Mouse (Mus musculus): ENCODE data around the gene Hmgcs2. TPM values are rescaled to one million over a fixed set of nuclear protein-coding genes. Genes with fewer than 3 reads are reported as not detected.

Gene Hmgcs2
- total and polyA plus RNA-seq, 2 experiments, result 765 to 1,077 TPM

DNA sequence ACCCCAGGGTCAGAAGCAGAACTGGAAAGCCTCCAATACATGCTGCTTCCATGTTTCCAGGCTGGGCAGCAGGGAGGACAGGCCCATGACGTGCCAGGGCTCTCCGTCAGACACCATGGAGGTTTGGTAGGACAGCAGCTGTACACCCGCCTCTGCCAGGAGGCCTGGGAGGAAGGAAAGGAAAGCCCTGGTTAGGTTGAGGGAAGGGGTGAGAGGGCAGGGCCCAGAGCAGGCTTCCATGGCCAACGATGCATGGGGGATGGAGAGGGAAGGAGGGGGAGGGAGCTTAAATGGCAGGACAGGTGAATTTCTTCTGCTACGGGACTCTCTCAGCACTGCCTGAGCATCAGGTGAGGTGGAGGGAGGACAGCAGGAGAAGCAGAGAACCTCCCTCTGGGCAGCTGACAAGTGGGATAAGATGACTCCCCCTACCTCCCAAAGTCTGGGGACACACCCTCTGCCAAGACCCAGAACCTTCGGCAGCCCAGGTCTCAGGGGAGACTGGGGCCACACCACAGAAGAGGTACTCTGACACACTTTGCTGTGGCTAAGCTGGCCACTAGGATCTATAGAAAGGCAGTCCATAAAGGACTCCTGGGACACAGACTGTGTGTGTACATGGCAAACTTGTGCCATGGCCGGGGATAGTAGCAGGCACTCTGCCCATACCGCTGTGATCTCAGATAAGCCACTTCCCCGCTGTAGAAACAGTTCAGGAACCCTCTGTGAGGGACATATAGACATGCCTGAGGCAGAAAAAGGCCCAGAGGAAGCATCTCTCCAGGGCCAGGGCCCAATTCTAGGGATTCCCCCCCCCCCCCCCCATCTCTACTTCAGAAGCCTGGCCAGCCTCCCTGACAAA, 33.3 kb downstream of the Hmgcs2 start:
- Histone ChIP-seq H3K36me3 (ENCODE audit: control insufficient read depth, insufficient read depth, low read length) (peaks cover 10% of the 10 kb centered on the region), H3K27me3 (ENCODE audit: control insufficient read depth, insufficient read depth, low read length) (no peaks in the 10 kb centered on the region), H3K4me3 (ENCODE audit: insufficient read depth, low read depth, low read length) (no peak overlapping the region), H3K9ac (ENCODE audit: low read depth, low read length) (no peak overlapping the region), H3K27ac (replicated peaks; ENCODE audit: insufficient read depth, low read depth, low read length) (no peak overlapping the region), H3K4me1 (ENCODE audit: control insufficient read depth, insufficient read depth, low read length) (no peaks in the 10 kb centered on the region), H3K79me2 (ENCODE audit: control insufficient read depth, insufficient read depth, low read length) (no peaks in the 10 kb centered on the region)
- peak; percentile 10 for DNase-seq (ENCODE audit: extremely low read depth, low read depth, low spot score)
- WGBS, result 46% methylated on average over 9 of the region's 9 CpGs
- TF ChIP-seq POLR2A (IDR thresholded peaks at IDR 0.05; ENCODE audit: extremely low read depth, insufficient read depth, low read length), result no peak
- no peak for TF ChIP-seq CTCF (IDR thresholded peaks at IDR 0.05; ENCODE audit: low read depth, low read length)

GRCm38 (mm10) chr3:98315181-98315580, 34.9 kb downstream of the Hmgcs2 start:
- no peaks in the 10 kb centered on the region for H3K36me3 ChIP-seq (ENCODE audit: control insufficient read depth, insufficient read depth, low read length)
- no peak overlapping the region for H3K27ac ChIP-seq (replicated peaks; ENCODE audit: insufficient read depth, low read depth, low read length)
- H3K4me3 ChIP-seq (ENCODE audit: insufficient read depth, low read depth, low read length), result no peak overlapping the region
- no peak overlapping the region for H3K9ac ChIP-seq (ENCODE audit: low read depth, low read length)
- no peak for TF ChIP-seq CTCF (IDR thresholded peaks at IDR 0.05; ENCODE audit: low read depth, low read length)
- no peak for TF ChIP-seq POLR2A (IDR thresholded peaks at IDR 0.05; ENCODE audit: extremely low read depth, insufficient read depth, low read length)
- H3K4me1 ChIP-seq (ENCODE audit: control insufficient read depth, insufficient read depth, low read length), result no peaks in the 10 kb centered on the region
- 75% methylated on average over 2 of the region's 2 CpGs for WGBS
- H3K79me2 ChIP-seq (ENCODE audit: control insufficient read depth, insufficient read depth, low read length), result no peaks in the 10 kb centered on the region
- DNase-seq (ENCODE audit: extremely low read depth, low read depth, low spot score), result no peak
- H3K27me3 ChIP-seq (ENCODE audit: control insufficient read depth, insufficient read depth, low read length), result no peaks in the 10 kb centered on the region

GRCm38 (mm10) chr3:98317143-98317542, 36.9 kb downstream of the Hmgcs2 start:
- H3K36me3 ChIP-seq (ENCODE audit: control insufficient read depth, insufficient read depth, low read length), result no peaks in the 10 kb centered on the region
- H3K27me3 ChIP-seq (ENCODE audit: control insufficient read depth, insufficient read depth, low read length), result no peaks in the 10 kb centered on the region
- no peak for TF ChIP-seq CTCF (IDR thresholded peaks at IDR 0.05; ENCODE audit: low read depth, low read length)
- TF ChIP-seq POLR2A (IDR thresholded peaks at IDR 0.05; ENCODE audit: extremely low read depth, insufficient read depth, low read length), result no peak
- no peak overlapping the region for H3K9ac ChIP-seq (ENCODE audit: low read depth, low read length)
- 87% methylated on average over 3 of the region's 3 CpGs for WGBS
- H3K79me2 ChIP-seq (ENCODE audit: control insufficient read depth, insufficient read depth, low read length), result no peaks in the 10 kb centered on the region
- no peak overlapping the region for H3K27ac ChIP-seq (replicated peaks; ENCODE audit: insufficient read depth, low read depth, low read length)
- no peak for DNase-seq (ENCODE audit: extremely low read depth, low read depth, low spot score)
- H3K4me3 ChIP-seq (ENCODE audit: insufficient read depth, low read depth, low read length), result no peak overlapping the region
- no peaks in the 10 kb centered on the region for H3K4me1 ChIP-seq (ENCODE audit: control insufficient read depth, insufficient read depth, low read length)

- Histone ChIP-seq H3K9ac (ENCODE audit: low read depth, low read length) (no peak overlapping the region), H3K4me1 (ENCODE audit: control insufficient read depth, insufficient read depth, low read length) (no peaks in the 10 kb centered on the region), H3K4me3 (ENCODE audit: insufficient read depth, low read depth, low read length) (no peak overlapping the region), H3K79me2 (ENCODE audit: control insufficient read depth, insufficient read depth, low read length) (no peaks in the 10 kb centered on the region), H3K27ac (replicated peaks; ENCODE audit: insufficient read depth, low read depth, low read length) (no peak overlapping the region), H3K27me3 (ENCODE audit: control insufficient read depth, insufficient read depth, low read length) (no peaks in the 10 kb centered on the region), H3K36me3 (ENCODE audit: control insufficient read depth, insufficient read depth, low read length) (no peaks in the 10 kb centered on the region)
- 86% methylated on average over 2 of the region's 2 CpGs for WGBS
- TF ChIP-seq CTCF (IDR thresholded peaks at IDR 0.05; ENCODE audit: low read depth, low read length) (no peak), POLR2A (IDR thresholded peaks at IDR 0.05; ENCODE audit: extremely low read depth, insufficient read depth, low read length) (no peak)
- no peak for DNase-seq (ENCODE audit: extremely low read depth, low read depth, low spot score)
Observed at GRCm38 (mm10) chr3:98319190-98319589, 39.0 kb downstream of the Hmgcs2 start.

DNA sequence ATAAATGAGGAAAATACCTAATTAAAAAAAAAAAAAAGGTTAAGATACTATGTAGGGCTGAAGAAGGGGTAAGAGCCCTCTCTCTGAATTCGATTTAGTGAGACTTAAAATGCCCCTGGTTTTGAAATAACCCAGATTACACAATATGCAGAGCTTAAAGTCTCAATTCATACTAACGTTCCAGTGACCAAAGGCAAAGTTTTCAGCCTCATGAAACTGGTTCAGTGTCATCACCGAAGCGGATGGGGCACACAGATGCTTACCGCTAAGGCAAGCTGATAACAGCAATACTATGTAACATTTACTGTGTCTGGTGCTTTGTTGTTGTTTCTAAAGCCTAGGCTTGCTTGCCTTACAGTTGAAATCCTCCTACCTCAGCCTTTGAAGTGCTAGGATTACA, 42.0 kb downstream of the Hmgcs2 start:
- H3K9ac ChIP-seq (ENCODE audit: low read depth, low read length), result no peak overlapping the region
- no peaks in the 10 kb centered on the region for H3K36me3 ChIP-seq (ENCODE audit: control insufficient read depth, insufficient read depth, low read length)
- 33% methylated on average over 5 of the region's 5 CpGs for WGBS
- H3K4me3 ChIP-seq (ENCODE audit: insufficient read depth, low read depth, low read length), result no peak overlapping the region
- H3K4me1 ChIP-seq (ENCODE audit: control insufficient read depth, insufficient read depth, low read length), result no peaks in the 10 kb centered on the region
- no peak overlapping the region for H3K27ac ChIP-seq (replicated peaks; ENCODE audit: insufficient read depth, low read depth, low read length)
- no peaks in the 10 kb centered on the region for H3K27me3 ChIP-seq (ENCODE audit: control insufficient read depth, insufficient read depth, low read length)
- no peaks in the 10 kb centered on the region for H3K79me2 ChIP-seq (ENCODE audit: control insufficient read depth, insufficient read depth, low read length)
- peak; percentile 63 for DNase-seq (ENCODE audit: extremely low read depth, low read depth, low spot score)
- no peak for TF ChIP-seq POLR2A (IDR thresholded peaks at IDR 0.05; ENCODE audit: extremely low read depth, insufficient read depth, low read length)
- TF ChIP-seq CTCF (IDR thresholded peaks at IDR 0.05; ENCODE audit: low read depth, low read length), result no peak

DNA sequence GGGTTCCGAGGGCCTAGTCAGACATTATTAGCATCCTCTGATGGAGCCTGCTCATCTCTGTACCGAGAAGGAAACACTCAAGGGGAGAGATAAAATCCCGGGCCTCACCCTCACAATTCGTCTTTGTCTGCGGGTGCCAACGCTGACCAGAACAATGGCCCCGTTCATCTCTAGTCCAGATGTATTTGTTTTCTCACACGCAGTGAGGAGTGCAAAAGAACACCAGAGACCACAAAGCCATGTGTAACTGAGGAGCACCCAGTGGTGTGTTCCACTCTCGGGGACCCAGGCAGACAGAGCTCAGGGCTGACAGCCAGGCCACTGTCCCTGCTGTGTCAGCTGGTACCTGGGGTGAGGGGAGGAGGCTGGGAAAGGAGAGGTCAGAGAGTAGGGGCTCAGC, 44.0 kb downstream of the Hmgcs2 start:
- H3K79me2 ChIP-seq (ENCODE audit: control insufficient read depth, insufficient read depth, low read length), result no peaks in the 10 kb centered on the region
- H3K4me1 ChIP-seq (ENCODE audit: control insufficient read depth, insufficient read depth, low read length), result no peaks in the 10 kb centered on the region
- WGBS, result 89% methylated on average over 9 of the region's 9 CpGs
- no peak for TF ChIP-seq CTCF (IDR thresholded peaks at IDR 0.05; ENCODE audit: low read depth, low read length)
- TF ChIP-seq POLR2A (IDR thresholded peaks at IDR 0.05; ENCODE audit: extremely low read depth, insufficient read depth, low read length), result no peak
- H3K9ac ChIP-seq (ENCODE audit: low read depth, low read length), result no peak overlapping the region
- no peak overlapping the region for H3K27ac ChIP-seq (replicated peaks; ENCODE audit: insufficient read depth, low read depth, low read length)
- no peak for DNase-seq (ENCODE audit: extremely low read depth, low read depth, low spot score)
- no peaks in the 10 kb centered on the region for H3K36me3 ChIP-seq (ENCODE audit: control insufficient read depth, insufficient read depth, low read length)
- no peak overlapping the region for H3K4me3 ChIP-seq (ENCODE audit: insufficient read depth, low read depth, low read length)
- H3K27me3 ChIP-seq (ENCODE audit: control insufficient read depth, insufficient read depth, low read length), result no peaks in the 10 kb centered on the region

Measured in liver, adult 2 months (tissue).